Comparison of ENCODE assay signal across 8 mouse cellular contexts in genomic region chr7:130693800-130694193, GRCm38 (mm10).
DNase-seq lines count a peak whose midpoint lies in the region; ATAC-seq and TF ChIP-seq lines count a peak whose summit lies in the region.

No protein-coding gene starts in this region.

- peak overlapping the region; percentile 58 for H3K4me3 ChIP-seq in cortical plate, adult 2 months (ENCODE audit: insufficient read depth, low read length)
- peak overlapping the region; percentile 76 for H3K4me3 ChIP-seq in hindbrain, postnatal 0 days (ENCODE audit: low read length)
- peak overlapping the region; percentile 70 for H3K4me3 ChIP-seq in neural tube, embryonic 13.5 days

- no peak for TF ChIP-seq CTCF in cortical plate, adult 2 months (IDR thresholded peaks at IDR 0.05; ENCODE audit: extremely low read depth, insufficient read depth, low read length)
- peak; percentile 54 for TF ChIP-seq CTCF in hindbrain, postnatal 0 days (IDR thresholded peaks at IDR 0.05; ENCODE audit: low read depth)

- peak; percentile 33 for ATAC-seq in hindbrain, postnatal 0 days
- ATAC-seq in neural tube, embryonic 13.5 days (ENCODE audit: low read depth), result peak; percentile 32; the same call in 1 of the 2 replicates

- H3K4me2 ChIP-seq in hindbrain, postnatal 0 days (ENCODE audit: low read depth, low read length), result peak overlapping the region; percentile 85
- H3K4me2 ChIP-seq in neural tube, embryonic 13.5 days, result peak overlapping the region; percentile 71

- no peaks in the 10 kb centered on the region; the same call in none of the 2 replicates for H3K4me1 ChIP-seq in cortical plate, adult 2 months (ENCODE audit: control insufficient read depth, insufficient read depth, low read length)
- H3K4me1 ChIP-seq in hindbrain, postnatal 0 days (ENCODE audit: insufficient read depth, low read length), result peaks cover 28% of the 10 kb centered on the region
- peaks cover 74% of the 10 kb centered on the region for H3K4me1 ChIP-seq in neural tube, embryonic 13.5 days (replicated peaks)

- H3K9ac ChIP-seq in hindbrain, postnatal 0 days (replicated peaks; ENCODE audit: low read length), result peak overlapping the region; percentile 97
- peak overlapping the region; percentile 98 for H3K9ac ChIP-seq in neural tube, embryonic 13.5 days

- no peak overlapping the region for H3K27ac ChIP-seq in cortical plate, adult 2 months (ENCODE audit: insufficient read depth, low read length)
- H3K27ac ChIP-seq in hindbrain, postnatal 0 days, result peak overlapping the region; percentile 98
- peak overlapping the region; percentile 99 for H3K27ac ChIP-seq in neural tube, embryonic 13.5 days (replicated peaks)

- peak; percentile 45 to 60 for DNase-seq in kidney, postnatal 4 days
- DNase-seq in kidney, postnatal 25 days, result no peak
- DNase-seq in hindbrain, postnatal 0 days (ENCODE audit: low spot score), result peak; percentile 74
- DNase-seq in adrenal gland, postnatal 14 days, result no peak
- DNase-seq in spleen, postnatal 36 days (ENCODE audit: low spot score in 2 of 2), result no peak
- DNase-seq in ovary, postnatal 36 days (ENCODE audit: low spot score), result no peak

- TF ChIP-seq POLR2A in cortical plate, adult 2 months (IDR thresholded peaks at IDR 0.05; ENCODE audit: extremely low read depth, insufficient read depth, low read length), result no peak

- 14% methylated on average over 11 of the region's 11 CpGs for WGBS in hindbrain, postnatal 0 days
- 18% methylated on average over 11 of the region's 11 CpGs for WGBS in neural tube, embryonic 13.5 days

- H3K9me3 ChIP-seq in hindbrain, postnatal 0 days (ENCODE audit: low read length), result no peaks in the 10 kb centered on the region
- H3K9me3 ChIP-seq in neural tube, embryonic 13.5 days, result no peaks in the 10 kb centered on the region

- H3K27me3 ChIP-seq in hindbrain, postnatal 0 days (ENCODE audit: insufficient read depth, low read length), result no peaks in the 10 kb centered on the region
- no peaks in the 10 kb centered on the region for H3K27me3 ChIP-seq in neural tube, embryonic 13.5 days

- no peaks in the 10 kb centered on the region for H3K36me3 ChIP-seq in hindbrain, postnatal 0 days (ENCODE audit: insufficient read depth, low read length)
- H3K36me3 ChIP-seq in neural tube, embryonic 13.5 days, result no peaks in the 10 kb centered on the region

Comparison
In these comparisons a context has a peak if more than half of its experiments do, and no peak if none do; other contexts are left out.
1. DNase-seq: peak in kidney, postnatal 4 days (2 of 2) and hindbrain, postnatal 0 days (single experiment); none in kidney, postnatal 25 days (0 of 2), adrenal gland, postnatal 14 days (single experiment), spleen, postnatal 36 days (0 of 2) and ovary, postnatal 36 days (single experiment).
2. Peak in every context shown above with its lines, with median percentiles within 50 percentile points of each other: H3K4me3 ChIP-seq.